Mouse (Mus musculus) lung, embryonic 16.5 days (tissue): ENCODE measurements around the gene Tmem147. TPM values are rescaled to one million over a fixed set of nuclear protein-coding genes. Genes with fewer than 3 reads are reported as not detected.
A peak's percentile ranks its signal among the peaks of the same experiment; 100 is the strongest.

ENCODE experiments used
- ATAC-seq: fragments of 200-750 bp; cut with Nextera tagmentation; 2 replicates; pipeline ENCODE4 v1.8.0; 2017; ENCODE audit warnings: low read depth, mild to moderate bottlenecking, moderate library complexity
- H3K27ac ChIP-seq: fragments of 300-500 bp; sonication (generic); 2 replicates; pipeline ENCODE4 v1.5.1; 2014; ENCODE audit warnings: mild to moderate bottlenecking, control low read depth, low read length
- H3K27me3 ChIP-seq: fragments of 300-500 bp; sonication (generic); 2 replicates; pipeline ENCODE4 v1.6.1; 2014; ENCODE audit warnings: low read depth, low read length, mixed read lengths; ENCODE audit not compliant: control insufficient read depth, insufficient read depth
- H3K36me3 ChIP-seq: fragments of 300-500 bp; sonication (generic); 2 replicates; pipeline ENCODE4 v1.6.1; 2014; ENCODE audit warnings: low read length; ENCODE audit not compliant: control insufficient read depth, insufficient read depth
- H3K4me1 ChIP-seq: fragments of 300-500 bp; sonication (generic); replicated peaks from 2 replicates; pipeline ENCODE4 v1.6.1; 2014; ENCODE audit warnings: low read length, mixed read lengths; ENCODE audit not compliant: control insufficient read depth, insufficient read depth
- H3K4me2 ChIP-seq: fragments of 300-500 bp; sonication (generic); 2 replicates; pipeline ENCODE4 v1.6.1; 2014; ENCODE audit warnings: low read depth, low read length, control low read depth
- H3K4me3 ChIP-seq: fragments of 300-500 bp; sonication (generic); 2 replicates; pipeline ENCODE4 v1.5.1; 2014; ENCODE audit warnings: mild to moderate bottlenecking, low read length, control low read depth
- H3K9ac ChIP-seq: fragments of 300-500 bp; sonication (generic); 2 replicates; pipeline ENCODE4 v1.6.1; 2014; ENCODE audit warnings: low read length, control low read depth
- H3K9me3 ChIP-seq: fragments of 300-500 bp; sonication (generic); 2 replicates; pipeline ENCODE4 v1.6.1; 2016; ENCODE audit warnings: low read length; ENCODE audit not compliant: control insufficient read depth
- WGBS: fragments of 180-500 bp; shearing (Covaris S2); extraction: QIAGEN DNeasy Blood & Tissue Kit; methylation state at CpG from one replicate; pipeline ENCODE4 v1.1.7; 2014; 5-methylcytosine and 5-hydroxymethylcytosine counted together
- polyA plus RNA-seq: library from polyadenylated mRNA; unstranded; fragments of >200 nt; fragmentation: Nextera tagmentation; extraction: Ambion mirVana; gene quantifications from 2 replicates; pipeline ENCODE4 v1.2.1, GENCODE M21; 2015

Gene Tmem147
- polyA plus RNA-seq, 1 experiment from 2014 or later: 148 TPM

DNA sequence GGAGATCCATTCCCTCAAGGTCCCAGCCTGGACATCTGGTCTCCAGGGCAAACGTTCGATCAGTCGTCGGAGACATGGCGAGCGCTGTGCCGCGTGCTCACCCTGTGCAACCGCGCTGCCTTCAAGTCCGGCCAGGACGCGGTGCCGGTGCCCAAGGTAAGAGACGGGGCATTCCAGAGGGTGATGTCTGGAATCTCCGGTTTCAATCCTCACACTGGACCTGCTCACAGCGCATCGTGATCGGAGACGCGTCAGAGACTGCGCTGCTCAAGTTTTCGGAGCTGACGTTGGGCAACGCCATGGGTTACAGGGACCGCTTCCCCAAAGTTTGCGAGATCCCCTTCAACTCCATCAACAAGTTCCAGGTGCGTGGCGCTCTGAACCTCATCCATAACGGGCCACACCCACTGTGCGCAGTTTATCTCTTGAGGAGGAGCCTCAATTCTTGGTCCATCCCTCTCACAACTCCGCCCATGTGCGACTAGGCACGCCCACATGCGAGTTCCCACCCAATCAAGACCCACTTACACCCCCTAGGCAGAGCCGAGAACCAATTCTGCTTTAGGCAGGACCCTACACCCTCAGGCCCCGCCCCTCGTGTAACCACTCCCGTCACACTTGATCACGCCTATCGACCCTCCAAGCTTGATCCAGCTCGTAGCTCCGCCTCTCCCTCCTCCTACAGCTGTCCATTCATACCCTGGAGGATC is 12.2 kb downstream of the Tmem147 start:
- H3K4me3 ChIP-seq: peak overlapping the region; percentile 38
- H3K9ac ChIP-seq: peak overlapping the region; percentile 22; the same call in 1 of the 2 replicates
- WGBS: 2% methylated on average over 43 of the region's 43 CpGs
- H3K27ac ChIP-seq: no peak overlapping the region
- peaks cover 2% of the 10 kb centered on the region; the same call in 1 of the 2 replicates for H3K4me1 ChIP-seq
- ATAC-seq: peak; percentile 93
- H3K9me3 ChIP-seq: no peaks in the 10 kb centered on the region
- peak overlapping the region; percentile 52 for H3K4me2 ChIP-seq
- no peaks in the 10 kb centered on the region for H3K36me3 ChIP-seq
- peaks cover 16% of the 10 kb centered on the region for H3K27me3 ChIP-seq

- no peak for ATAC-seq
- H3K27ac ChIP-seq: no peak within 1 kb of the TSS
Observed at GRCm38 (mm10) chr7:30711942-30712341, 17.4 kb downstream of the Tmem147 start, which contains the start of gene Atp4a. Gene Atp4a, plus strand, starts transcription at chr7:30712209.

GRCm38 (mm10) chr7:30707441-30707840 is 21.9 kb downstream of the Tmem147 start:
- Histone ChIP-seq H3K9ac (no peak overlapping the region), H3K27ac (no peak overlapping the region), H3K9me3 (no peaks in the 10 kb centered on the region), H3K36me3 (no peaks in the 10 kb centered on the region), H3K27me3 (no peaks in the 10 kb centered on the region), H3K4me3 (no peak overlapping the region), H3K4me2 (no peak overlapping the region), H3K4me1 (no peaks in the 10 kb centered on the region; the same call in 1 of the 2 replicates)
- ATAC-seq: no peak
- 67% methylated on average over 1 of the region's 1 CpGs for WGBS

More at GRCm38 (mm10) chr7:30711942-30712341, 17.4 kb downstream of the Tmem147 start, which contains the start of gene Atp4a:
- no peaks in the 10 kb centered on the region for H3K36me3 ChIP-seq
- WGBS: 85% methylated on average over 3 of the region's 3 CpGs
- H3K27me3 ChIP-seq: peaks cover 10% of the 10 kb centered on the region
- H3K9me3 ChIP-seq: no peaks in the 10 kb centered on the region
- H3K4me1 ChIP-seq: peaks cover 1% of the 10 kb centered on the region; the same call in 1 of the 2 replicates
- no peak within 1 kb of the TSS for H3K9ac ChIP-seq
- no peak within 1 kb of the TSS for H3K4me3 ChIP-seq
- no peak within 1 kb of the TSS for H3K4me2 ChIP-seq

GRCm38 (mm10) chr7:30706214-30706882 is 23.0 kb downstream of the Tmem147 start:
- no peaks in the 10 kb centered on the region for H3K27me3 ChIP-seq
- 38% methylated on average over 8 of the region's 8 CpGs for WGBS
- H3K4me3 ChIP-seq: no peak overlapping the region
- H3K4me1 ChIP-seq: no peaks in the 10 kb centered on the region; the same call in 1 of the 2 replicates
- H3K4me2 ChIP-seq: no peak overlapping the region
- H3K36me3 ChIP-seq: no peaks in the 10 kb centered on the region
- H3K9ac ChIP-seq: no peak overlapping the region
- no peak for ATAC-seq
- H3K27ac ChIP-seq: no peak overlapping the region
- H3K9me3 ChIP-seq: no peaks in the 10 kb centered on the region

- Histone ChIP-seq H3K36me3 (no peaks in the 10 kb centered on the region), H3K4me1 (peaks cover 10% of the 10 kb centered on the region), H3K4me2 (no peak within 1 kb of the TSS), H3K9me3 (no peaks in the 10 kb centered on the region), H3K9ac (no peak within 1 kb of the TSS), H3K27me3 (no peaks in the 10 kb centered on the region), H3K4me3 (no peak within 1 kb of the TSS), H3K27ac (peak within 1 kb of the TSS; percentile 31; the same call in 1 of the 2 replicates)
- ATAC-seq: peak; percentile 31; the same call in 1 of the 2 replicates
- WGBS: 39% methylated on average over 9 of the region's 9 CpGs
Observed at GRCm38 (mm10) chr7:30698589-30698988, 30.8 kb downstream of the Tmem147 start, which contains the start of gene 2200002J24Rik. Gene 2200002J24Rik, plus strand, starts transcription at chr7:30698926.

DNA sequence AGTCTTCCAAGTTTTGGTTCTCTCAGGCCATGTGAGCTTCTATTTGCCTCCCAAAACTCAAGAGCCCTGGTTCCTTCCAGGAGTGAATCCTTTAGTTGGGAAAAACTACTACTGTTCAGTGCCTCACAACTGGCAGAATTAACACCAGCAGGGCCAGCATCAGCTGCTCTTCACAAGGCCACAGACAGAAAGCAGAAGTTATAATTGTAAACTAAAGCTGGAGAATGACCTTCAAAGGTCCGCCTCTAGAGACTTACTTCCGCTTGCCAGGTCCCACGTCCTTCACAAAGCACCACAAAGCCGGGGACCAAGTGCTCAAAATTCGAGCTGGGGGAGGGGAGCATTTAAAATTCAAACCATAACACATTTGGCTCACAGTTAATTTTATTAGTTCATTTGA is 31.2 kb downstream of the Tmem147 start:
- Histone ChIP-seq H3K27me3 (no peaks in the 10 kb centered on the region), H3K4me2 (no peak overlapping the region), H3K9me3 (no peaks in the 10 kb centered on the region), H3K4me1 (peaks cover 10% of the 10 kb centered on the region), H3K36me3 (no peaks in the 10 kb centered on the region), H3K27ac (peak overlapping the region; percentile 31; the same call in 1 of the 2 replicates), H3K4me3 (no peak overlapping the region), H3K9ac (no peak overlapping the region)
- WGBS: 44% methylated on average over 5 of the region's 5 CpGs
- no peak for ATAC-seq

- no peaks in the 10 kb centered on the region for H3K27me3 ChIP-seq
- H3K4me2 ChIP-seq: no peak overlapping the region
- no peaks in the 10 kb centered on the region for H3K9me3 ChIP-seq
- H3K27ac ChIP-seq: 0 out of 2 replicates have a peak overlapping the region, but pooled peaks have one; percentile 37
- ATAC-seq: peak; percentile 43; the same call in 1 of the 2 replicates
- H3K36me3 ChIP-seq: no peaks in the 10 kb centered on the region
- no peaks in the 10 kb centered on the region for H3K4me1 ChIP-seq
- 53% methylated on average over 6 of the region's 6 CpGs for WGBS
- H3K4me3 ChIP-seq: no peak overlapping the region
- no peak overlapping the region for H3K9ac ChIP-seq
Observed at GRCm38 (mm10) chr7:30688325-30688724, 41.0 kb downstream of the Tmem147 start.

DNA sequence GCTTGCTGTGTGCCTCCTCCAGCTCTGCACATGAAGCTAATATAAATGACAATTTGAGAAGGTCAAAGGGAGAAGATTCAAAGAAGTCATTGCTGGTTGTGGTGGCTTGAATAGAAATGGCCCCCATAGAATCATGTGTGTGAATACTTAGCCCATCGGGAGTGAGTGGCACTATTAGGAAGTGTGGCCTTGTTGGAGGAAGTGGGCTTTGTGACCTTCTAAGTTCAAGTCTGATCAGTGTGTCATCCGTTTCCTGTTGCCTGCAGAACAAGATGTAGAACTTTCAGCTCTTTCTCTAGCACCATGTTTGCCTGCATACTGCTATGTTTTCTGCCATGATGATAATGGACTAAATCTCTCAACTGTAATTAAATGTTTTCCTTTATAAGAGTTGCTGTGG is 45.9 kb downstream of the Tmem147 start:
- Histone ChIP-seq H3K27me3 (no peaks in the 10 kb centered on the region), H3K4me1 (no peaks in the 10 kb centered on the region), H3K9me3 (no peaks in the 10 kb centered on the region), H3K4me3 (no peak overlapping the region), H3K4me2 (no peak overlapping the region), H3K36me3 (no peaks in the 10 kb centered on the region), H3K9ac (no peak overlapping the region), H3K27ac (no peak overlapping the region)
- 61% methylated on average over 2 of the region's 2 CpGs for WGBS
- no peak for ATAC-seq

DNA sequence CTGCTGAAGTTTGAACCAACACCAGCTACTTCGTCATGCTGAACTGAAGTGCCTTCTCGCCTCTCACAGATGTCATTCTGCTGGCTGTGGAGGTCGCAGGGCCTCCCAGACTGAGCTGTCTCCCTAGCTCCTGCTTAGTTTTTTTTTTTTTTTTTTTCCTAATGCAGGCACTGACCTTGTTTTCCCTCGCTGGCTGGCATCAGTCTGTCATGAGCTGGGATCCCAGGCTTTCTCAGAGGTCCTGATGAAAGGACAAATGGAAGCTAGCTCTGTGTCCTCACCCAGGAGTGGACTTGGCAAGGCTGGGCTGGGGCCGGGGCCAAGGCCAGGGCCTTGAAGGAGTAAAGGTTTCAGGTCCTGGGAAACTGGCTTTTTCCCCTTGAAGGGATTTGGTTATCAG is 47.4 kb downstream of the Tmem147 start:
- Histone ChIP-seq H3K4me3 (no peak overlapping the region), H3K4me1 (no peaks in the 10 kb centered on the region), H3K9ac (no peak overlapping the region), H3K27ac (no peak overlapping the region), H3K9me3 (no peaks in the 10 kb centered on the region), H3K36me3 (no peaks in the 10 kb centered on the region), H3K4me2 (no peak overlapping the region), H3K27me3 (no peaks in the 10 kb centered on the region)
- no peak for ATAC-seq
- WGBS: 45% methylated on average over 5 of the region's 5 CpGs
